ENCODE assay signal across 11 mouse cellular contexts in genomic region chr14:120224202-120224846, GRCm38 (mm10). TPM values are rescaled to one million over a fixed set of nuclear protein-coding genes. Genes with fewer than 3 reads are reported as not detected.
DNase-seq lines count a peak whose midpoint lies in the region; ATAC-seq lines count a peak whose summit lies in the region.
"Had no signal": no experiment of that assay in that cellular context is flagged by ENCODE, and none has a peak within 500 bp of the region (broad histone marks: within the 10 kb centered on the region; RNA-seq: fewer than 3 reads in every experiment).

No protein-coding gene starts in this region.

- DNase-seq in heart, postnatal 25 days (ENCODE audit: low spot score): no peak
- DNase-seq in Muller cell, postnatal 12 days (ENCODE audit: inconsistent ontology term): peak; percentile 15
- DNase-seq in forebrain, embryonic 14.5 days (ENCODE audit: low spot score): peak; percentile 39
- DNase-seq in mesoderm, embryonic 11.5 days (ENCODE audit: low read depth, low spot score): peak; percentile 33
- no peak for DNase-seq in thymus, postnatal 0 days (ENCODE audit: low spot score)
- DNase-seq in T-cell, adult 2 months (ENCODE audit: low spot score): no peak
- DNase-seq in urinary bladder, adult 18-20 months (ENCODE audit: low spot score in 2 of 2): no peak

- WGBS in heart, embryonic 14.5 days: 60% methylated on average over 6 of the region's 6 CpGs
- WGBS in forebrain, embryonic 14.5 days: 51% methylated on average over 6 of the region's 6 CpGs

- intact Hi-C loops in heart, postnatal 25 days (cut with DNase I): no loop called here

- H3K36me3 ChIP-seq in heart, embryonic 14.5 days (ENCODE audit: control insufficient read depth, insufficient read depth, low read length): no peaks in the 10 kb centered on the region
- H3K36me3 ChIP-seq in forebrain, embryonic 14.5 days (ENCODE audit: control insufficient read depth, insufficient read depth, low read length): no peaks in the 10 kb centered on the region
- H3K36me3 ChIP-seq: G1E had no signal

- H3K4me3 ChIP-seq in heart, embryonic 14.5 days (ENCODE audit: control insufficient read depth in 1 of 2, insufficient read depth in 1 of 2, low read depth in 1 of 2, low read length in 2 of 2): no peak overlapping the region
- no peak overlapping the region for H3K4me3 ChIP-seq in forebrain, embryonic 14.5 days (ENCODE audit: low read depth, low read length)
- H3K4me3 ChIP-seq: erythroblast, embryonic 14.5 days had no signal

- H3K27ac ChIP-seq in heart, embryonic 14.5 days (replicated peaks in 1 of 2; ENCODE audit: control insufficient read depth in 1 of 2, insufficient read depth in 1 of 2, low read depth in 2 of 2, low read length in 2 of 2): no peak overlapping the region
- no peak overlapping the region for H3K27ac ChIP-seq in forebrain, embryonic 14.5 days (ENCODE audit: low read depth, low read length)
- H3K27ac ChIP-seq: macrophage had no signal

- ATAC-seq in heart, embryonic 14.5 days (ENCODE audit: insufficient number of reproducible peaks, insufficient read depth, low FRiP score, low read depth): 0 out of 2 replicates have a peak, but pooled peaks have one; percentile 26
- ATAC-seq in forebrain, embryonic 14.5 days: peak; percentile 52

- no peaks in the 10 kb centered on the region; the same call in 1 of the 2 replicates for H3K9me3 ChIP-seq in heart, embryonic 14.5 days (ENCODE audit: control insufficient read depth, low read length)
- no peaks in the 10 kb centered on the region for H3K9me3 ChIP-seq in forebrain, embryonic 14.5 days (replicated peaks; ENCODE audit: control insufficient read depth, low read length)

- H3K4me1 ChIP-seq in heart, embryonic 14.5 days (ENCODE audit: control insufficient read depth in 2 of 2, insufficient read depth in 2 of 2, low read length in 2 of 2): no peaks in the 10 kb centered on the region
- no peaks in the 10 kb centered on the region for H3K4me1 ChIP-seq in forebrain, embryonic 14.5 days (ENCODE audit: control insufficient read depth, insufficient read depth, low read length)

- H3K4me2 ChIP-seq in heart, embryonic 14.5 days (ENCODE audit: low read length): no peak overlapping the region
- H3K4me2 ChIP-seq in forebrain, embryonic 14.5 days (ENCODE audit: low read length): no peak overlapping the region

- H3K9ac ChIP-seq in heart, embryonic 14.5 days (ENCODE audit: low read length): no peak overlapping the region
- no peak overlapping the region for H3K9ac ChIP-seq in forebrain, embryonic 14.5 days (ENCODE audit: low read length)

- no peaks in the 10 kb centered on the region for H3K27me3 ChIP-seq in heart, embryonic 14.5 days (ENCODE audit: control insufficient read depth, insufficient read depth, low read length)
- H3K27me3 ChIP-seq in forebrain, embryonic 14.5 days (replicated peaks; ENCODE audit: control insufficient read depth, insufficient read depth, low read length): no peaks in the 10 kb centered on the region

RNA-seq across cellular contexts. Expression of gene Mbnl2, which starts 51.1 kb away (rescaled TPM):
- polyA plus RNA-seq in heart, embryonic 14.5 days (2014; fragmentation: Nextera tagmentation; extraction: Ambion mirVana): 129 and 130 TPM in 2 replicates
- total RNA-seq in heart, postnatal 25 days (2021): 100 to 1,000 TPM; 234 to 252 TPM
- polyA plus RNA-seq in forebrain, embryonic 14.5 days (2014; fragmentation: Nextera tagmentation; extraction: Ambion mirVana): 21.6 and 27.8 TPM in 2 replicates
- 81.9 and 91.2 TPM in 2 replicates for polyA plus RNA-seq in thymus, postnatal 0 days (2015; fragmentation: Nextera tagmentation; extraction: Ambion mirVana)

Comparison
In these comparisons a context has a peak if more than half of its experiments do, and no peak if none do; other contexts are left out.
1. DNase-seq: peak in Muller cell, postnatal 12 days (single experiment), forebrain, embryonic 14.5 days (single experiment) and mesoderm, embryonic 11.5 days (single experiment); none in heart, postnatal 25 days (single experiment), thymus, postnatal 0 days (single experiment), T-cell, adult 2 months (single experiment) and urinary bladder, adult 18-20 months (0 of 2).